Mouse (Mus musculus) E14TG2a.4 (cell line): ENCODE measurements at regions not wholly inside any gene's neighbourhood (a gene's known extent, or its start where the extent isn't known, plus 50 kb on each side); places are given as distances from the start of the nearest gene placed in this dataset.

Experiments used
- CTCF ChIP-seq: conservative IDR thresholded peaks from 2 replicates; pipeline ENCODE4 v1.5.1; 2014; ENCODE audit warnings: low read length
- NANOG ChIP-seq: IDR thresholded peaks from 2 replicates; pipeline ENCODE4 v1.6.1; 2014; ENCODE audit warnings: borderline replicate concordance, low read length, mixed read lengths
- POU5F1 ChIP-seq: IDR thresholded peaks from 2 replicates; pipeline ENCODE4 v1.6.1; 2014; ENCODE audit warnings: low read length, borderline replicate concordance

DNA sequence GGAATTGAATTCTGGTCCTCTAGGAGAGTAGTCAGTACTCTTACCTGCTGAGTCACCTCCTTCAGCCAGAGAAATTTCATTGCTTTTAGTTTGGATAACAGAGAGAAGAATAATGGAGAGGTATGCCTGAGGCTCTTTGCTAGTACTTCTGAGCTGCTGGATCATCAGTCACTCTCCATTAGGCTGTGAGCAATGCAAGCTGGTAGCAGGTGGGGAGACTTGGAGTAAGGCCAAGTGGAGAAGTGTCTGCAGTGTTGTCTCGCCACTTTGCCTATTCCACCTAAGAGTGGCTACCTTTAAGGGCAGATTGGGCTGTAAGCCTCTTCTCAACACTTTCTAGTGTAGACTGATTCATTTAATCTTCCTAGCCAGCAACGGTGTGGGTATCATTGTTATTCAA is 81.6 kb upstream of the Map1b start:
- TF ChIP-seq CTCF = no peak
- TF ChIP-seq POU5F1 = no peak
- no peak for TF ChIP-seq NANOG
